In the genomic region with DNA sequence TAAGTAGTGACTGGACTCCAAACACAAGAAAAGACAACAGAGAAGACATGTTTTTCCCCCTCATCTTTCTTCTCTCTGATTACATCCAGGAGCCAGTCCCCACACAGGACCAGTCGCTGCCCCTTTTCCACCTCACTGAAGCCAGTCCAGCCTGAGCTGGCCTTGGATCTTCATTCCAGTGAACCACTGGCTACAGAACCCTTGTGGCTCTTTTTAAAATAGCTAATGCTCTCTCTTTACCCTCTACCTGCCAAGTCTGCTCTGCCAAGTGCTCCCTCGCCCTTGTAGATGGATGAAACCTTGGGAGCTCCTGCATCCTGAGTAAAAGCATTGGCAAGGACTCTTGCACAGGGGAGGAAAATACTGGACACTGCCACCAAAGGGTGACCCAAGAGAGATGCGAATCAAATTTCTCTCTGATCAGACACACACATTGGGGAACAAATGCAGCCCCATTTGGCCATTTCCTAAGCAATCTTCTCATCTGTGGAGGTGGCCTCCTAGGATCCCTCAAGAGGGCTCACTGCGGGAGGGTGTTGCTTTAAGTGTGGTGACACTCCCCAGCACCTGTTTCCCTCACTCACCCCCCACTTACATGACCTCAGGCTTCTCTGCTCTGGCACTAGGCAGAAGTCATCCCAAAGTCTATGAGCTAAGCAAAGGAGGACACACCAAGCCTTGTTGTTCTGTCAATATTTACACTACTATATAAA, we compare ENCODE assay signal across 18 mouse cellular contexts. TPM values are rescaled to one million over a fixed set of nuclear protein-coding genes. Genes with fewer than 3 reads are reported as not detected.
"Had no signal": no experiment of that assay in that cellular context is flagged by ENCODE, and none has a peak within 500 bp of the region (broad histone marks: within the 10 kb centered on the region; RNA-seq: fewer than 3 reads in every experiment).

No protein-coding gene starts in this region.

- ATAC-seq: midbrain, embryonic 15.5 days had no signal

- H3K9ac ChIP-seq: limb, embryonic 15.5 days; liver, embryonic 14.5 days; lung, embryonic 14.5 days; midbrain, embryonic 15.5 days; neural tube, embryonic 13.5 days; stomach, embryonic 15.5 days had no signal

- H3K27me3 ChIP-seq: midbrain, embryonic 15.5 days; neural tube, embryonic 13.5 days; stomach, embryonic 15.5 days had no signal

- H3K36me3 ChIP-seq: limb, embryonic 15.5 days; midbrain, embryonic 15.5 days; neural tube, embryonic 13.5 days; stomach, embryonic 15.5 days had no signal

- H3K4me3 ChIP-seq: limb, embryonic 15.5 days; megakaryocyte, embryonic 14.5 days; midbrain, embryonic 15.5 days; neural tube, embryonic 13.5 days; stomach, embryonic 15.5 days had no signal

- DNase-seq: kidney, postnatal 36 days; layer of hippocampus, adult 9-11 months; layer of hippocampus, postnatal 36 days; lung, embryonic 14.5 days; lung, postnatal 10 days; retina, postnatal 1 day; right cerebral cortex, postnatal 4 days; thymus, adult 2 months; thymus, postnatal 25 days had no signal

- H3K4me1 ChIP-seq: limb, embryonic 15.5 days; midbrain, embryonic 15.5 days; neural tube, embryonic 13.5 days; stomach, embryonic 15.5 days had no signal

- H3K27ac ChIP-seq: kidney, postnatal 0 days; limb, embryonic 15.5 days; liver, embryonic 14.5 days; macrophage; midbrain, embryonic 15.5 days; neural tube, embryonic 13.5 days; stomach, embryonic 15.5 days had no signal

- H3K4me2 ChIP-seq: limb, embryonic 15.5 days; lung, embryonic 14.5 days; midbrain, embryonic 11.5 days; midbrain, embryonic 15.5 days; neural tube, embryonic 13.5 days; stomach, embryonic 15.5 days had no signal

- H3K9me3 ChIP-seq: limb, embryonic 15.5 days; midbrain, embryonic 15.5 days; stomach, embryonic 15.5 days had no signal

RNA-seq across cellular contexts. Expression of a gene that starts 7.9 kb away (rescaled TPM):
- polyA plus RNA-seq: macrophage had no signal
